Mouse (Mus musculus) bone marrow, adult 2 months (tissue): Measurements from ENCODE around the gene Ccdc126.

Experiments used
- CTCF ChIP-seq: fragments of 200-500 bp; IDR thresholded peaks from 2 replicates; pipeline ENCODE4 v1.5.1; 2011; ENCODE audit warnings: low read length, control low read depth; ENCODE audit not compliant: control insufficient read depth, insufficient read depth
- POLR2A ChIP-seq: fragments of 200-500 bp; IDR thresholded peaks from 2 replicates; pipeline ENCODE4 v1.6.1; 2011; ENCODE audit warnings: low read depth, mild to moderate bottlenecking, control low read depth, low read length, borderline replicate concordance; ENCODE audit not compliant: control insufficient read depth

- TF ChIP-seq CTCF (no peak), POLR2A (no peak)
Observed at GRCm38 (mm10) chr6:49271815-49272214, 47.3 kb upstream of the Ccdc126 start.
